Mouse (Mus musculus) E14TG2a.4 (cell line): ENCODE measurements around the gene Numa1.

ENCODE experiments used
- H3K27me3 ChIP-seq: 2 replicates; pipeline ENCODE4 v1.6.1; 2014; ENCODE audit warnings: low read length, control low read depth; ENCODE audit not compliant: insufficient read depth
- H3K36me3 ChIP-seq: 2 replicates; pipeline ENCODE4 v1.6.1; 2014; ENCODE audit warnings: low read length, control low read depth; ENCODE audit not compliant: insufficient read depth
- H3K4me1 ChIP-seq: replicated peaks from 2 replicates; pipeline ENCODE4 v1.6.1; 2014; ENCODE audit warnings: low read depth, low read length, control low read depth
- H3K4me3 ChIP-seq: replicated peaks from 2 replicates; pipeline ENCODE4 v1.5.1; 2014; ENCODE audit warnings: mild to moderate bottlenecking, low read length
- H3K9me3 ChIP-seq: 2 replicates; pipeline ENCODE4 v1.6.1; 2014; ENCODE audit warnings: low read length, control low read depth
- CTCF ChIP-seq: conservative IDR thresholded peaks from 2 replicates; pipeline ENCODE4 v1.5.1; 2014; ENCODE audit warnings: low read length
- NANOG ChIP-seq: IDR thresholded peaks from 2 replicates; pipeline ENCODE4 v1.6.1; 2014; ENCODE audit warnings: borderline replicate concordance, low read length, mixed read lengths
- POU5F1 ChIP-seq: IDR thresholded peaks from 2 replicates; pipeline ENCODE4 v1.6.1; 2014; ENCODE audit warnings: low read length, borderline replicate concordance

The Numa1 gene

GRCm38 (mm10) chr7:102061353-102061752 lies 127.4 kb downstream of the Numa1 start:
- peaks cover 30% of the 10 kb centered on the region for H3K4me1 ChIP-seq
- H3K36me3 ChIP-seq: peaks cover 40% of the 10 kb centered on the region
- H3K9me3 ChIP-seq: no peaks in the 10 kb centered on the region
- no peaks in the 10 kb centered on the region for H3K27me3 ChIP-seq
- H3K4me3 ChIP-seq: no peak overlapping the region
- TF ChIP-seq POU5F1 (no peak), NANOG (no peak), CTCF (no peak)

- TF ChIP-seq NANOG (no peak), CTCF (no peak), POU5F1 (no peak)
- Histone ChIP-seq H3K9me3 (no peaks in the 10 kb centered on the region), H3K27me3 (no peaks in the 10 kb centered on the region), H3K4me1 (peaks cover 36% of the 10 kb centered on the region), H3K4me3 (no peak overlapping the region), H3K36me3 (peaks cover 33% of the 10 kb centered on the region)
These were observed 128.3 kb downstream of the Numa1 start for GRCm38 (mm10) chr7:102062203-102062602.

- no peak for TF ChIP-seq POU5F1
- no peak for TF ChIP-seq NANOG
- no peak for TF ChIP-seq CTCF
- H3K9me3 ChIP-seq: no peaks in the 10 kb centered on the region
- peaks cover 38% of the 10 kb centered on the region for H3K4me1 ChIP-seq
- peak overlapping the region; percentile 87 for H3K4me3 ChIP-seq
- H3K36me3 ChIP-seq: peaks cover 30% of the 10 kb centered on the region
- H3K27me3 ChIP-seq: no peaks in the 10 kb centered on the region
These were observed 130.0 kb downstream of the Numa1 start for GRCm38 (mm10) chr7:102063891-102064290.
